ENCODE assay signal across 27 mouse cellular contexts in the genomic region with DNA sequence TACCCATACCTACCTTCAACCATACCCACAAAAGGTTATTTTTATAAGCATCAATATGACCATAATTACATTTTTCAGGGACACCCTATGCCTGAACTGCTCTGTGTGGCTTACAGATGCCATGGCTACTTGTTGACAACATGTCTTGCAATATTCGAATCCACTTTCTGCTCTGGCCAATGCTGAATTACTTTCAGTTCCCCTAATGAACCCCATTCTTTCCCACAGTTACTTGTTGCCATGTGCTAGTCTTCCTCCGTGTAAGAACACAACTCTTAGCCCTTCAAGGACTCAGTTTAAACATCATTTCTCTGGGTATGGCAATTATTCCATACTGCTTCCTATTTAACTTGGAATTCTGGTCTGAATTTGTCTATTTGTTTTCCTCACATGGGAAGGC.
DNase-seq lines count a peak whose midpoint lies in the region; ATAC-seq and TF ChIP-seq lines count a peak whose summit lies in the region.
"Had no signal": no experiment of that assay in that cellular context is flagged by ENCODE, and none has a peak within 500 bp of the region (broad histone marks: within the 10 kb centered on the region; RNA-seq: fewer than 3 reads in every experiment).

No protein-coding gene starts in this region.

- intact Hi-C loops in heart, adult 2 months (cut with DNase I): no loop called here

- TF ChIP-seq POLR2A in heart, adult 2 months (IDR thresholded peaks at IDR 0.05; ENCODE audit: insufficient read depth, low read depth, low read length): no peak
- TF ChIP-seq POLR2A in spleen, adult 2 months (IDR thresholded peaks at IDR 0.05; ENCODE audit: low read depth, low read length): no peak

- no peaks in the 10 kb centered on the region for H3K36me3 ChIP-seq in heart, adult 2 months (ENCODE audit: control insufficient read depth, insufficient read depth, low read length)
- no peaks in the 10 kb centered on the region for H3K36me3 ChIP-seq in spleen, adult 2 months (ENCODE audit: control insufficient read depth, insufficient read depth, low read length)
- no peaks in the 10 kb centered on the region for H3K36me3 ChIP-seq in midbrain, embryonic 11.5 days (ENCODE audit: control insufficient read depth, insufficient read depth, low read length)
- H3K36me3 ChIP-seq: embryonic facial prominence, embryonic 12.5 days; forebrain, embryonic 12.5 days; G1E; heart, embryonic 10.5 days; hindbrain, embryonic 15.5 days; limb, embryonic 10.5 days; liver, embryonic 12.5 days; lung, embryonic 15.5 days; midbrain, embryonic 15.5 days; neural tube, embryonic 13.5 days had no signal

- H3K27ac ChIP-seq in heart, adult 2 months: no peak overlapping the region
- peak overlapping the region; percentile 38; the same call in 1 of the 2 replicates for H3K27ac ChIP-seq in spleen, adult 2 months (ENCODE audit: insufficient read depth, low read length)
- no peak overlapping the region for H3K27ac ChIP-seq in midbrain, embryonic 11.5 days (ENCODE audit: low read depth, low read length)
- H3K27ac ChIP-seq: embryonic facial prominence, embryonic 12.5 days; forebrain, embryonic 12.5 days; heart, embryonic 10.5 days; hindbrain, embryonic 15.5 days; limb, embryonic 10.5 days; liver, embryonic 12.5 days; lung, embryonic 15.5 days; midbrain, embryonic 15.5 days; neural tube, embryonic 13.5 days had no signal

- H3K4me3 ChIP-seq in heart, adult 2 months: no peak overlapping the region
- no peak overlapping the region for H3K4me3 ChIP-seq in spleen, adult 2 months (ENCODE audit: extremely low read depth, insufficient read depth, insufficient read length)
- no peak overlapping the region for H3K4me3 ChIP-seq in midbrain, embryonic 11.5 days (ENCODE audit: low read depth, low read length)
- H3K4me3 ChIP-seq: embryonic facial prominence, embryonic 12.5 days; erythroblast, embryonic 14.5 days; forebrain, embryonic 12.5 days; heart, embryonic 10.5 days; hindbrain, embryonic 15.5 days; limb, embryonic 10.5 days; liver, embryonic 12.5 days; lung, embryonic 15.5 days; midbrain, embryonic 15.5 days; myocyte; neural tube, embryonic 13.5 days had no signal

- peak; percentile 57 for ATAC-seq in megakaryocyte, adult 5-6 weeks (ENCODE audit: poor library complexity, severe bottlenecking)
- no peak for ATAC-seq in midbrain, embryonic 11.5 days (ENCODE audit: low FRiP score)
- ATAC-seq: liver, embryonic 12.5 days; midbrain, embryonic 15.5 days; Patski had no signal

- H3K4me1 ChIP-seq in heart, adult 2 months (ENCODE audit: control insufficient read depth, insufficient read depth, low read length): no peaks in the 10 kb centered on the region
- peaks cover 30% of the 10 kb centered on the region for H3K4me1 ChIP-seq in spleen, adult 2 months (ENCODE audit: control insufficient read depth, insufficient read depth, insufficient read length)
- no peaks in the 10 kb centered on the region for H3K4me1 ChIP-seq in midbrain, embryonic 11.5 days (ENCODE audit: control insufficient read depth, insufficient read depth, low read length)
- H3K4me1 ChIP-seq: embryonic facial prominence, embryonic 12.5 days; forebrain, embryonic 12.5 days; heart, embryonic 10.5 days; hindbrain, embryonic 15.5 days; limb, embryonic 10.5 days; lung, embryonic 15.5 days; midbrain, embryonic 15.5 days; neural tube, embryonic 13.5 days had no signal

- no peak overlapping the region for H3K4me2 ChIP-seq in midbrain, embryonic 11.5 days
- H3K4me2 ChIP-seq: embryonic facial prominence, embryonic 12.5 days; forebrain, embryonic 12.5 days; hindbrain, embryonic 15.5 days; liver, embryonic 12.5 days; lung, embryonic 15.5 days; midbrain, embryonic 15.5 days; neural tube, embryonic 13.5 days had no signal

- no peak overlapping the region for H3K9ac ChIP-seq in heart, adult 2 months (ENCODE audit: low read depth, low read length)
- no peak overlapping the region for H3K9ac ChIP-seq in midbrain, embryonic 11.5 days (ENCODE audit: low read length)
- H3K9ac ChIP-seq: embryonic facial prominence, embryonic 12.5 days; forebrain, embryonic 12.5 days; hindbrain, embryonic 15.5 days; liver, embryonic 12.5 days; lung, embryonic 15.5 days; midbrain, embryonic 15.5 days; neural tube, embryonic 13.5 days had no signal

- H3K79me2 ChIP-seq in heart, adult 2 months (replicated peaks; ENCODE audit: control insufficient read depth, insufficient read depth, low read length): no peaks in the 10 kb centered on the region

- WGBS in heart, adult 2 months: 70% methylated on average over 2 of the region's 2 CpGs
- WGBS in spleen, adult 2 months: 25% methylated on average over 2 of the region's 2 CpGs
- 88% methylated on average over 2 of the region's 2 CpGs for WGBS in midbrain, embryonic 11.5 days

- H3K27me3 ChIP-seq in heart, adult 2 months (ENCODE audit: control insufficient read depth, insufficient read depth, low read length): no peaks in the 10 kb centered on the region
- H3K27me3 ChIP-seq in spleen, adult 2 months (ENCODE audit: control insufficient read depth, insufficient read depth, low read length): no peaks in the 10 kb centered on the region
- no peaks in the 10 kb centered on the region for H3K27me3 ChIP-seq in midbrain, embryonic 11.5 days (ENCODE audit: control insufficient read depth, insufficient read depth, low read length)
- H3K27me3 ChIP-seq: embryonic facial prominence, embryonic 12.5 days; forebrain, embryonic 12.5 days; hindbrain, embryonic 15.5 days; liver, embryonic 12.5 days; lung, embryonic 15.5 days; midbrain, embryonic 15.5 days; neural tube, embryonic 13.5 days had no signal

- TF ChIP-seq EP300 in heart, adult 2 months (IDR thresholded peaks at IDR 0.05; ENCODE audit: insufficient read depth, low read depth, low read length): no peak

- DNase-seq in heart, adult 11 months: peak; percentile 55
- DNase-seq in heart, adult 2 months: no peak
- peak in 1 of 2 experiments; percentile 46 for DNase-seq in spleen, adult 2 months (ENCODE audit: low read depth in 1 of 2, low spot score in 2 of 2)
- DNase-seq in spleen, postnatal 10 days (ENCODE audit: low spot score in 2 of 2): no peak
- DNase-seq in adrenal gland, postnatal 25 days: no peak
- no peak for DNase-seq in midbrain, embryonic 11.5 days (ENCODE audit: low spot score, missing footprints)
- DNase-seq: cerebellum, adult 18-20 months; cerebellum, postnatal 14 days; gastrocnemius, postnatal 36 days; kidney, adult 9 months; kidney, postnatal 14 days; right cerebral cortex, adult 18-20 months; thymus, postnatal 14 days had no signal

- no peaks in the 10 kb centered on the region for H3K9me3 ChIP-seq in midbrain, embryonic 11.5 days (ENCODE audit: control insufficient read depth, low read length)
- H3K9me3 ChIP-seq: embryonic facial prominence, embryonic 12.5 days; forebrain, embryonic 12.5 days; G1E; heart, embryonic 10.5 days; hindbrain, embryonic 15.5 days; limb, embryonic 10.5 days; liver, embryonic 12.5 days; lung, embryonic 15.5 days; midbrain, embryonic 15.5 days; neural tube, embryonic 13.5 days had no signal

- no peak for TF ChIP-seq CTCF in heart, adult 2 months (IDR thresholded peaks at IDR 0.05)
- TF ChIP-seq CTCF in spleen, adult 2 months (IDR thresholded peaks at IDR 0.05; ENCODE audit: extremely low read depth, insufficient read depth, insufficient read length, insufficient replicate concordance): no peak
